Mouse (Mus musculus) gastrocnemius, postnatal 4 days (tissue): ENCODE measurements around the gene Slitrk1. TPM values are rescaled to one million over a fixed set of nuclear protein-coding genes. Genes with fewer than 3 reads are reported as not detected.

ENCODE experiments used
- DNase-seq, 2 experiments: peaks; one replicate each; pipeline ENCODE4 v3.0.0; 2021 to 2022; ENCODE audit warnings: low spot score in 2 of 2, mixed read lengths in 2 of 2
- long read RNA-seq, 2 experiments: library from polyadenylated mRNA; stranded (forward); transcript quantifications; one replicate each; pipeline ENCODE4 v2.0.0; 2021
- total RNA-seq, 2 experiments: library from RNA; stranded (reverse); gene quantifications; 2 replicates each; pipeline ENCODE4 v1.2.3; 2021

Gene Slitrk1
- 1 to 10 TPM; 3.3 to 3.7 TPM for total RNA-seq
- long read RNA-seq, experiment 1, full-length matches to known transcripts: 1 of 1 reads
- long read RNA-seq, experiment 1, partial matches to known transcripts: 0 of 1 reads
- long read RNA-seq, experiment 1, other reads (novel, unspliced or antisense): 0 of 1 reads
- long read RNA-seq, experiment 2, full-length matches to known transcripts: 1 of 2 reads
- long read RNA-seq, experiment 2, partial matches to known transcripts: 0 of 2 reads
- long read RNA-seq, experiment 2, other reads (novel, unspliced or antisense): 1 of 2 reads

DNA sequence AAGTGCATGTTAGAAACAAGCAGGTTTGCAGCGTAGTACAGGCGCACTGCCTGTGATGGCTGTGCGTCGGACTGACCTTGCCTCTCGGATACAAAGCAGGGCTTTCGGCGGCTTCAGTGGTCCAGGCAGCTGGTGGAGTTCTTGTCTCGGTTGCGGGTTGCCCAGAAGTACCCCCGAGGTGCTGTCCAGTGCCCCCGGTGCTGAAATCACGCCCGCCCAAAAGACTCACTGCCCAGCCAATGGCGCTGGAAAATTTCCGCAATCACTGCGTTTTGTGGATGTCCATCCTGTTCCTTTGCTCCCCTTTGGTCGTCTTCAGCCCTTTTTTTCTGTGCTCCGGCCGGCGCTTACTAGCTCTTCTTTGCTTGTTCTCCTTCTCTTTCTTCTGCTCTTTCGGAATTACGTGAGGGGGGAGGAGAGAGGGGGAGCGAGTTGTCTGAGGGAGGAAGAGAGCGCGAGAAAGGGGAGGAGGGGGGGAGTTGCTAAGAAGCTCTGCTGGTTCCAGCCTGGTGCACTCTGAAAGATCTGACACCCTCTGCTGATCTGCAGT, at the start of gene Slitrk1:
Gene Slitrk1, minus strand, starts transcription at position 445 of the 550 bp plus-strand sequence.
- peak; percentile 23 to 58 for DNase-seq

DNA sequence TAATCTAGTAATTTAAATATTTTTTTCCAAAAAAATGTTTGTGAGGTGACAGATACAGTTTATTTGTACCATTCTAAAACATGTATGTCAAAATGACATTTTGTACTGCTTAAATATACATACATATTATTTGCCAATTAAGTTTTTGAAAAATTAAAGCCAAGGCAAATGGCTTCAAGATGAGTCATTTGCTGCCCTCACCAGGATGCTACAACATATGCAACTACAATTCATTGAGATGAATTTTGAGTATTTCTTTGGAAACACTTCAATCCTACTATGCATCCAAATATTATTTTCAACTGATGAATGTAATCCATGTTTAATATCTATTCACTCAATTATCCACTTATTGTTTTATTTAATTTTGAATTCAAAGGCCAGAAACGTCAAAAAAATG, 21.8 kb upstream of the Slitrk1 start:
- no peak for DNase-seq

DNA sequence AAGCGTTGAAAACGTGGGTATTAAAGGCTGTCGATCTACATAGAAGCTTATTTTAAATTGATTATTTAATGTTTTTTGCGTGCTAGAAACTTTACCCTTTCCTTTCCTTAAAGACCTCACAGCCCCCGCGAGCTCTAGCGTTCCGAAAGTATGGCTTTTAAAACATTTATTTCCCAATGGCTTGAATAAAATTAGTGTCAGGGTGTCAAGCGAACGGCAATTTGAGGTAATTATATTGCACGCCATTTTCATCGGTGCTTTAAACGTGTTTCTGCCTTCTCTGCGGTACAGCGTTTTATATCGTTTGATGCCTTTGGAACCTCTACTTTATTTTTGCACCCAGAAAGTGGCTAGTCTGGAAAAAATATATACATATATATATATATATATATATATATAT, 378 bp upstream of the Slitrk1 start:
- no peak for DNase-seq

DNA sequence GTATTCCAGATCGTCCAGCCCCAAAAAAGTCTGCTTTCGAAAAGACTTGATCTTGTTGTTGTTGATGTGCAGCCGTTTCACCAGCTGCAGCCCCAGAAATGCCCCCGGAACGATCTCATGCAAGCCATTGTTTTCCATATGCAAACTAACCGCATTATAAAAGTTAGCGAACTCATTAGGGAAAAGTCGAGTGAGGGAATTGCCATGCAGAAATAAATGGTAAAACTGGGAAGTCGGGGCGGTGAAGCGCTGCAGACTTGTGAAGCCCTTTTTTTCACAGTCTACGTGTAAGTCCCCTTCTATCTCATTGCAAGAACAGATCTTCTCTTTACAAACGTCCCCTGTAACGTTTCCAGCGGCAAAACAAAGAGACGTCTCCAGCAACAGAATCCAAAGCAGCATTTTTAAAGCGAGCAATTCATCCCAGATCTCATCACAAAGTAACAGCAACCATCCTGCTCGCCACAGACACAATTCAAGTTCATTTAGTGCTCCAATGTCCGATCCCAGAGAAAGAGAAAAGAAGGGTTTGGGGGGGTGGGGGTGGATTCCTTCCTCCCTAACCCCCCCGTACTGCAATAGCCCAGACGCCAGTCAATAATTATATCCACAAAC, 975 bp downstream of the Slitrk1 start:
- DNase-seq: no peak

DNA sequence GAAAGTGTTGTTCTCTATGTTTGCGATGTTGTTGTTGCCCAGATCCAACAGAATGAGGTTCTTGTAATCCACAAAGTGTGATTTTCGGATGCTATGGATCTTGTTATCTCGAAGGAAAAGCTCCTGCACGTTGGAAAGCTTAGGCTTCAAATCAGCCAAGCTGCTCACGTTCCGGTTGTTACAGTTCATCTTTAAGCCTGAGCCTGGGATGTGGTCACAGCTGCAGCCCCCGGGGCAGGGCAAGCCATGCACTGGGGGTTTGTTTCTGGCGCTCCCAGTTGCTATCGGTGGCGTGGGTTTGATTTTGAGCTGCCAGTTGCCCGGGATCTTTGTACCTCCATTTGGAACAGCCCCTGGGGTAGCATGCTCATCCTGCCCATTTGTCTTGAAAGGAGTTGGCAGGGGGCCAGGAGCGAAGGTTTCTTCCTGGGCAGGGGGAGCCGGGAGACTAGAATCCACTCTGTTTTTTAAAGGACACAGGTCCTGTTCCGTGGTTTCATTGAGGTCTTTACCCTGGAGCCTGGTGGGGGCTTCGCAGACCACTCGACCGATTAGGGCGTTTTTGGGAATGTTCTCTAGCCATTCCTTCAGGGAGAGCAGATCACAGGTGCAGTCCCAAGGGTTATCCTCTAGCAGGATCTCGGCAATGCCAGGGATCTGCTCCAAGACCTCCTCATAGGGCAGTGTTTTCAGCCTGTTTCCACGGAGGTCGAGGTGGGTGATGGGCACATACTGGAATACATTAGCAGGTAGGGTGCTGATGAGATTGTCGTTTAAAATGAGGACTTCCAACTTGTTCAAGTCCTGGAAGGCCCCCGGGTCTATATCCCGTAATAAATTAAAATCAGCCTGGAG, 1.7 kb downstream of the Slitrk1 start:
- peak; percentile 16 to 18 for DNase-seq

DNA sequence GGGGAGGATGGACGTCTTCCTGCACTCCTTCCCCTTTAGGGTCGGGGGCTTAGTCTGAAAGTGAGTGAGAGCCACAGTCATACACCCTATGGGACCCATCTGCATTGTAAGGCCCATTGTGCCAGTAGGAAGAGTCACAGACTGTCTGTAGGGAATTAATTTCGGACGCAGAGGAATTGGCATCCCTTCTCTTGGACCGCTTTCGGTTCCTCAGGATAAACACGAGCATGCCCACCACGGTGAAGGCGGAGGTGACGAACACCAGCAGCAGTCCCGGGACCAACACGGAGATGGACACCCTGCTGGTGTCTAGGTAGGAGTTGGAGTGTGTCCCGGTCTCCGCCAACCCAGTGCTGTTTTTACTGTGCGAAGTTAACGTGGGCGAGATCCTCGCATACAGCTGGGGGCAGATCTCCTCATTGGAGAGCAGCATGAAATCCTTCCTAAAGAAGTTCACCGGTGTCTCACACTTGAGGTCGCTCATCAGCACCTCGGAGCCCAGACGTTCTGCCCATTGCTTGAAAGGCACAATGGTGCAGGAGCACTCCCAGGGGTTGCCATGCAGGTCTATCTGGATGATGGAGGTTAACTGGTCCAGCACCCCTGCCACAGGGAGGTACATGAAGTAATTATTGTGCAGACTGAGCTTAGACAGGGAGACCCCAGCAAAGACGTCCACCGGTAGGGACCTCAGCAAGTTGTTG, 2.7 kb downstream of the Slitrk1 start:
- DNase-seq: no peak

DNA sequence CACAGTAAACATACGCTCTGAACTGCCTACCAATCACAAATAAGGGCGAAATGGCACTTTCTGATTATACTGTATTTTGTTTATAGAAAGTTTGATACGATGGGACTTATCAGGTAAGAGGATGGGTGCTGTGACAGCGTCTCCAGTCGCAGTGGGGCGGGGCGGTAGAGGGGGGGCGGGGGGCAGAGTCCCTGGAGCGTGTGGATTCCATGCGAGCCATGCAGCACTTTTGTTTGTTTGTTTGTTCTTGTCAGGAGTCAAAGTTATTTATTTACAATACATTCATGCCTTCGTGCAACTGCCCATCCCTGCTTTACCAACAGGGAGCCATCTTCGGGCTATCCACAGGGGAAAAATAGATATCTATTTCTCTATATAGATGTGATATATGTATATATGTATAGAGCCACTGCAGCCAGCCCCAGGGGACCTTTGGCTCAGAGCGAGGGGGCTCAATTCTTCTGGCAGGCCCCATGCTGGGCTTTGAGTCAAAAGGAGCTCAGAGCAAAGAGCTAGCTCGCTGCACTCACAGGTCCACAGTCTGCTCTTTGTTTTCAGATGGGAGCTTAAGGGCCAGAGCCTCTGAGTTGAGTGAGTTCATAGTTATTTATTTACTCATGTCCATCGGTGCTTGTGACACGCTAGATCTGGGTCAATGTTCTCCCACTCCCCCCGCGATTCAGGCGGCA, 3.4 kb downstream of the Slitrk1 start:
- no peak for DNase-seq

DNA sequence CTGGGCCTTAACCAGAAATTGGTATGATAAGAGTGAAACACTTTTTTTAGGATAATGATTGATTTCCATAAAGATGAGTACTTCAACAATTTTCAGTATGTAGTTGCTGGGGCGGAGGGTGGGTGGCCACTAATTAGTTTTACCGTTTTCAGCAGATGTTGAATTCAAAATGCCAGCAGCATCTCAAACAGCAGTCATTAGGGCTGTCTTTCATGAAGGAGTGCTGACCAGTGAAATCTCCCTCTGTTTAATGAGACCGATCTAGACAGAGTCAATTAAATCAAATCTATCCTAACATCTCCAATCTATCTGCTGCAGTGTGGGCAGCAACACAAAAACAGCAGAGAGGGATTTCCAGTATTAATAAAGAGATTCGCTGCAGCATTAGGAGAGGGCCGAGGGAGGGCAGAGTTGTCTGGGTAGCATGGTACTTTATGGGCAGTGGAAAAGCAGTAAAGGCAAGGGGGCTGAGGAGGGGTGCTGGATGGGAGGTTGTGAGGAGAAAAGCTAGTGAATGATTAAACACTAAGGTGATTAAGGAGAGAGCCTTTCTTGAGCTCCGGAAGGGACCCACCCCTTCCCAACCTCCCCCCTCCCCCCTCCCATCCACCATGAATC, 4.5 kb downstream of the Slitrk1 start:
- no peak for DNase-seq

DNA sequence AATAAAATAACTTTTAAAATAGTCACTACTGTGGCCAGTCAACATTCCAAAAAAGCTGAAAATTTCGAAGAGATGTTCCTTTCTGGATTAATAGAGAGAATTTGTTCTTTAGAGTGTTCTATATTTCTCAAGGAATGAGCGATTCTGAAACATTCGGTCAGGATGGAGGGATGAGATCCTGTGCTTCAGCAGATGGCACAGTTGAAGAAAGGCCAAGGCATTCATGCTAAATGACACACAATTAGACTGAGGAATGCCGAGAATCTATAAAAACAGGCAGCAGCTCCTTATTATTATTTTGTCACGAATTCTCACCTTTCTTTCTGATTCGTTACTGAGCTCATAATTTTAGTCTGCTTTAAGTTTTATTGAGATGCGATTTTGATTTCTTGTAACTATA, 15.4 kb downstream of the Slitrk1 start:
- DNase-seq: no peak

DNA sequence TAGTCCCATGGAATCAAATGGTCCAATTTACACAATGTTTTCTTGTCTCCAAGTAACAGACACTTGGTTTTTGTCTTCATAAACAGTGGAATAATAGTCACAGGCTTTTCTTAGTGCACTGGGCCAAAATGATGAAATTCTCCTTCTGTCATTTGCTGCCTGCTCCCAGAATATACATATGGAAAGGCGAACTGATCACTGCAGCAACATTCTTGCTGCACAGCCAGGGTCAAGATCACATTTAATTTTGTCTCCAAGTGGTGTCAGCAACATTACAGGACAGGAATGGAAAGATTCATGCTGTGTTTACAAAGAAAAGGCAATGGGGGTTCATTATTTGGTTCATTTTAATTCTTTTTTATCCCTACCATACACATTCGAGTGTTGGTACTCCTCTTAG, 18.5 kb downstream of the Slitrk1 start:
- DNase-seq: no peak

DNA sequence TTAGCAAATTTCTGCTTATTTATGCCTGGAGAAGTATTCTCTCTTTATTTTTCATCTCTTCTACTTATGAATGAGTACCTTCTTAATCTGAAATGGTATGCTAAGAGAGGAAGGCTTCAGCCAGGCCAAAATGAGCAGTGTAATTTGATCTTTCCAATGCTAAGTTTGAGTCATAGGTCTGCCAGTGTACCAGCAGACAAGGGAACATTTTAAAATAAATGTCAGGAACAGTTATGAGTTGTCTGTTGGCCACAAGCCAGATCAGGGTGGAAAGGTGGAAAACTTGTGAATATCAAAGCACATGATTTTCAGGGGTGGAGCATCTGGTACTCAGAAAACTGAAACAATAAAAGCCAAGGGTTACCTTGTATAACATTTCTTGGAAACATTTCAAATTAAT, 46.1 kb downstream of the Slitrk1 start:
- no peak for DNase-seq

DNA sequence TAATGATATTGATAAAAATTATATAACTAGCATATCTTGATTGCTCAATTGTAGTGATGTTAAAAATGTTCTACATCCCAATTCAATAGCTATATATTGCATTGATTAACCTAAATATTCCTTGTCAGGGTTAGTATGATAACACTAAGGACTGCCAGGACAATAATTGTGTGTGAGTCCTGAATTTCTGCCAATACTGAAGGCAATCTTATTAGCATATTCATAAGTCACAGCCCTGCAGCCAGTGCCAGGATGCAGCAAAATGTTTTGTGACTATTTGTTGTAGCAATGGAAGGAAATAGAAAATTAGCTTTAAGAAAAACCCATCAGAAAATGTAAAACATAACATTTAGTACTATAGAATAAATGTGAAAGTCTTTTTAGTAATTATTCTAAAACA, 49.3 kb downstream of the Slitrk1 start:
- no peak for DNase-seq

DNA sequence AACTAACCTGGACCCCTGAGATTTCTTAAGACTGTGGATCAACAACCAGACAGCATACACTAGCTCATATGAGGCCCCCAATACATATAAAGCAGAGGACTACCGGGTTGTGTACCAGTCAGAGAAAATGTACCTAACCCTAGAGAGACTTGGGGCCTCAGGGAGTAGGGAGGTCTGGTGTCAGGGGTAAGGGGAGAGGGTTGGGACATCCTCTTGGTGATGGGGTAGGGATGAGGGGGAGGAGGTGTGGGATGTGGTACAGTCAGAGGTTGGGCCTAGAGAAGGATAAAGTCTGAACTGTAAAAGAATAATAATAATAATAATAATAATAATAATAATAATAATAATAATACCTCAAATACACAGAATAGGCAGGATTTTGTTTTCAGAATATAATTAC, 54.6 kb downstream of the Slitrk1 start:
- no peak for DNase-seq
